Mouse (Mus musculus): ENCODE data around the gene Gng4.

GRCm38 (mm10) chr13:13867922-13868321 lies 84.1 kb downstream of the Gng4 start:
- TF ChIP-seq CTCF (conservative IDR thresholded peaks at IDR 0.05; ENCODE audit: low read length) (peak; percentile 65), NANOG (IDR thresholded peaks at IDR 0.05; ENCODE audit: borderline replicate concordance, low read length) (no peak)

All from E14TG2a.4 (cell line).